Mouse (Mus musculus) kidney, embryonic 15.5 days (tissue): ENCODE measurements around the gene Ralgps1. TPM values are rescaled to one million over a fixed set of nuclear protein-coding genes. Genes with fewer than 3 reads are reported as not detected.
"Not testable (repeated sequence)": the region's sequence is repeated elsewhere in the genome, so short reads cannot be mapped to it uniquely, and the experiment has no call there.

ENCODE experiments used
- ATAC-seq: fragments of 200-750 bp; cut with Nextera tagmentation; replicated peaks from 2 replicates; pipeline ENCODE4 v1.8.0; 2017; ENCODE audit warnings: moderate TSS enrichment; ENCODE audit not compliant: low FRiP score
- H3K27ac ChIP-seq: fragments of 300-500 bp; sonication (generic); 2 replicates; pipeline ENCODE4 v1.5.1; 2015; ENCODE audit warnings: mild to moderate bottlenecking, inconsistent platforms
- H3K27me3 ChIP-seq: fragments of 300-500 bp; sonication (generic); 2 replicates; pipeline ENCODE4 v1.6.1; 2015; ENCODE audit warnings: inconsistent platforms
- H3K36me3 ChIP-seq: fragments of 300-500 bp; sonication (generic); 2 replicates; pipeline ENCODE4 v1.6.1; 2015; ENCODE audit warnings: inconsistent platforms
- H3K4me1 ChIP-seq: fragments of 300-500 bp; sonication (generic); 2 replicates; pipeline ENCODE4 v1.6.1; 2015; ENCODE audit warnings: inconsistent platforms
- H3K4me2 ChIP-seq: fragments of 300-500 bp; sonication (generic); 2 replicates; pipeline ENCODE4 v1.6.1; 2015; ENCODE audit warnings: moderate library complexity, mild to moderate bottlenecking, inconsistent platforms
- H3K4me3 ChIP-seq: fragments of 300-500 bp; sonication (generic); replicated peaks from 2 replicates; pipeline ENCODE4 v1.5.1; 2015; ENCODE audit warnings: mild to moderate bottlenecking, inconsistent platforms
- H3K9ac ChIP-seq: fragments of 300-500 bp; sonication (generic); 2 replicates; pipeline ENCODE4 v1.6.1; 2015; ENCODE audit warnings: mild to moderate bottlenecking, inconsistent platforms
- H3K9me3 ChIP-seq: fragments of 300-500 bp; sonication (generic); replicated peaks from 2 replicates; pipeline ENCODE4 v1.6.1; 2016; ENCODE audit warnings: inconsistent platforms
- WGBS: fragments of 180-500 bp; shearing (Covaris S2); methylation state at CpG from one replicate; pipeline ENCODE4 v1.1.7; 2015; ENCODE audit warnings: mixed read lengths; 5-methylcytosine and 5-hydroxymethylcytosine counted together
- polyA plus RNA-seq: library from polyadenylated mRNA; unstranded; fragments of >200 nt; fragmentation: Nextera tagmentation; extraction: Ambion mirVana; gene quantifications from 2 replicates; pipeline ENCODE4 v1.2.1, GENCODE M21; 2015

Ralgps1 gene
- polyA plus RNA-seq, 1 experiment from 2014 or later, result 5.5 TPM

DNA sequence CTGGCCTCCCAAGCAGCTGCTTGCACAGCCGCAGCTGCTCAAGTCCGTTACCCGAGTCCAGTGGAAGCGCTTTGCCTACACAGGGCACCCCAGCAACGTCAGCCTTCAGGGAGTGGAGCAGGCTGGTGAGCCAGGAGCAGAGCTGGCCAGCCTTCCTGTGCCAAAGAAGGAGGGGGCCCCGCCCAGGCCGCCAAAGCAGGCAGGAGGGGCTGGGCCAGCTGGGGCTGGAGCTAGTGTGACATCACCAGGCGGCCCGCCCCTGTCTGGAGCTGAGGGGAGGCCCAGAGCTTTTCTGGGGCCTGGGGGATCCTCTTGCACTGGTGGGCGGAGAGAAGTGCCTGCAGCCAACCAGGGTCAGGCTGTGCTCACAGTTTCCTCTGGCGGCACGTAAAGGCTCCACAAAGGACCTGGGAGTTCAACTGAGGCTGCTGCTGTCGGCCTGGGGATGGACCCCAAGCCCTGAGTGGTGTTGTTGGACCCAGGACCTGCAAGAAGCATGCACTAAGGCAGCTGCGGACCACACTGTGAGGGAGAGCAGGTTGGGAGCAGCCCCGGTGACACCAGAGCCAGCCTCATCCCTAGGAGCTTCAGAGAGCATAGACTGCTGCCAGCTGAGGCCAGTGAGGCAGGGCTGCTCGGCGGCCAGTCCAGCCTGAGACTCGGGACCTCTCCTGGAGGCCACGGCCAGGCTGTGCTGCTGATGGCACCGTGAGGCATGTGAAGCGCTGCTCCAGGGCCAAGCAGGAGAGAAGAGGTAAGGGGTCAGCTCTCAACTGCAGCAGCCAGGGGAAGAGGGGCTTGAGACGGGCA is 155.4 kb downstream of the Ralgps1 start, which contains the start of gene Angptl2:
TSS of gene Angptl2 (plus strand) at position 370 of the 810 bp plus-strand sequence.
- Histone ChIP-seq H3K4me1 (peaks cover 64% of the 10 kb centered on the region), H3K27ac (peak within 1 kb of the TSS; percentile 95), H3K9ac (peak within 1 kb of the TSS; percentile 68), H3K4me2 (peak within 1 kb of the TSS; percentile 88), H3K4me3 (peak within 1 kb of the TSS; percentile 60), H3K9me3 (no peaks in the 10 kb centered on the region), H3K36me3 (no peaks in the 10 kb centered on the region), H3K27me3 (no peaks in the 10 kb centered on the region)
- peak; percentile 96 for ATAC-seq
- WGBS, result under 1% methylated on average over 22 of the region's 22 CpGs

DNA sequence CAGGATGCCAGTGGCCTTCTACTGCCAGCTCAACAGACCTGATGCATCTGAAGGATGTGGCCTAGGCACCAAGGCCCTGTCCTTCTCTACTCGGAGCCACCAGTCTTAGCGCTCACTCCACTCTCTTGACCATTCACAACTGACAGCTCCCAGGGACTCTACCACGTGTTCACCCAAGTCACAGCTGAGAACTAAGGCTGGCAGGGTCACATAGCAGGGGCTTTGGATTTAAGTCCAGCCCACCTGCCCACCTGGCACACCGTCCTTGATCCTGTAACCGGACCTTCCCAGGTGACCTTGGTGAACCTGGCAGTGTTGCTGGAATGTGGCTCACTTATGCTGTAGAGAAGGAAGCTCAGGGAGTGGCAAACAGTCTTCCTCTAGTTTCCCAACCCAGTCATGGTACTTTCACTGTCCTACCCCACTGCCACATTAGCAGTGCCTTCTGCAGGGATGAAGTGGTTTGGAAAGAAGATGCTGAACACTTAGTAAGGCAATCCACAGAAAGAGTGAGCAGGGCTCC is 156.0 kb downstream of the Ralgps1 start:
- no peak; the same call in 1 of the 2 replicates for ATAC-seq
- H3K9ac ChIP-seq, result peak overlapping the region; percentile 46; the same call in 1 of the 2 replicates
- no peaks in the 10 kb centered on the region for H3K9me3 ChIP-seq
- peaks cover 62% of the 10 kb centered on the region for H3K4me1 ChIP-seq
- peak overlapping the region; percentile 60 for H3K4me3 ChIP-seq
- peak overlapping the region; percentile 95 for H3K27ac ChIP-seq
- peak overlapping the region; percentile 88 for H3K4me2 ChIP-seq
- H3K36me3 ChIP-seq, result no peaks in the 10 kb centered on the region
- 45% methylated on average over 5 of the region's 5 CpGs for WGBS
- H3K27me3 ChIP-seq, result no peaks in the 10 kb centered on the region

DNA sequence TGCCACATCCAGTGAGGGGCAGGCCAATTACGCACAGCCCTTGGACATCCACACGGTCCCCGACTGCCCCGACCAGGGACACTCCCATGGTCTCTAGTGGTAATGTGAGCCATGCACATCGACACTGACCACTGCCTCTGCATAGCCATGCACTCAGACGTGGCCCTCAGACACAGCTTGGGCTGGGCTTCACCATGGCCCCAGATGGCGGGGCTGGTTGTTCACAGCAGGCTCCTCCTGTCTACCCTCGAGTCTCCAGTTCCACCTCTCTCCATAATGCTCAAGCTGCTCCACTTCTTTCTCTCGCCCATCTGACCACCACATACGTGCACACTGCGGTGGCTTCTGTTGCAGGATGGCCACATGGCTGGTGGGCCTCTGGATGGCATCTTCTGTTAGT is 160.0 kb downstream of the Ralgps1 start:
- not testable (repeated sequence) for H3K4me3 ChIP-seq, H3K27ac ChIP-seq, ATAC-seq, H3K27me3 ChIP-seq, H3K36me3 ChIP-seq, H3K4me2 ChIP-seq, H3K9ac ChIP-seq, H3K9me3 ChIP-seq
- WGBS, result 61% methylated on average over 11 of the region's 11 CpGs
- peaks cover 46% of the 10 kb centered on the region for H3K4me1 ChIP-seq

DNA sequence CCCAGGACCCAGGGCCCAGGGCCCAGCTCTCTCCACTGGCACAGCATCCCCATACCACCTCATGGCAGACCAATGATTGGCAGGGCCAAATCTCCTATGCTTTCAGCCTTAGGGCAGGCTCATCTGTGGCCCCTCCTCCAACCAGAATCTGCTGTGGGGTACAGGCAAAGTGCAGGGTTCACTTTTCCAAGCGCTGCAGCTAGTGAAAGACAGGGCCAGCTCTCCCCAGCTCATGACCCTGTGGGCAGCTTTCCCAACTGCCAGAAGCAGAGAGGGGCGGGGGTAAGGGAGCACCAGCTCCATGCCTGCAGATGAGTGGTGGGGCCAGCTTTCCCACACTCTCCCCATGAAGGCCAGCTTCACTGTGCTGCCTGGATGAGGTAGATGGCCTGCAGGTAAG is 160.4 kb downstream of the Ralgps1 start:
- no peak overlapping the region for H3K9ac ChIP-seq
- WGBS, result 68% methylated on average over 2 of the region's 2 CpGs
- ATAC-seq, result no peak

DNA sequence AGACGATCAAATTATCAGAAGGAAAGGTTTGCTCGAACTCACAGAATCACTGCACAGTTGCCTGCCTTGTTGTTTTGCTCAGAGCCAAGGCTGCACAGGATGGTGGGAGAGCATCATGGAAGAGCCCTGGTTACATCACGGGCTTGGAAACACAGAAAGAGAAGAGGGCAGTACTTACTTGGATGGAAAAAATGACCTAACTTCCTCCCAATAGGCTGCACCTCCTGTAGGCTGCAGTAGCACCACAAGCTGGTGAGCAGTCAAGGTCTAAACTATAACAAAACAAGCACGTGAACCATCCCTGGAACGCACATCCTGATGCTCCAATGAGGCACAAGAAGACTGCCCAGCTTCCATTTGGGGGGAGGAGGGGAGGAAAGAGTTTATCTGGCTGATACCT is 163.2 kb downstream of the Ralgps1 start:
- Histone ChIP-seq H3K4me1 (peaks cover 54% of the 10 kb centered on the region), H3K4me2 (no peak overlapping the region), H3K36me3 (no peaks in the 10 kb centered on the region), H3K27me3 (no peaks in the 10 kb centered on the region), H3K9me3 (no peaks in the 10 kb centered on the region), H3K27ac (0 out of 2 replicates have a peak overlapping the region, but pooled peaks have one; percentile 81), H3K4me3 (no peak overlapping the region), H3K9ac (no peak overlapping the region)
- ATAC-seq, result no peak
- WGBS, result 76% methylated on average over 5 of the region's 5 CpGs

More for the DNA sequence above, 160.4 kb downstream of the Ralgps1 start:
- H3K4me2 ChIP-seq, result no peak overlapping the region
- H3K9me3 ChIP-seq, result no peaks in the 10 kb centered on the region
- H3K27ac ChIP-seq, result no peak overlapping the region
- no peak overlapping the region for H3K4me3 ChIP-seq
- no peaks in the 10 kb centered on the region for H3K27me3 ChIP-seq
- H3K36me3 ChIP-seq, result no peaks in the 10 kb centered on the region
- peaks cover 46% of the 10 kb centered on the region for H3K4me1 ChIP-seq

DNA sequence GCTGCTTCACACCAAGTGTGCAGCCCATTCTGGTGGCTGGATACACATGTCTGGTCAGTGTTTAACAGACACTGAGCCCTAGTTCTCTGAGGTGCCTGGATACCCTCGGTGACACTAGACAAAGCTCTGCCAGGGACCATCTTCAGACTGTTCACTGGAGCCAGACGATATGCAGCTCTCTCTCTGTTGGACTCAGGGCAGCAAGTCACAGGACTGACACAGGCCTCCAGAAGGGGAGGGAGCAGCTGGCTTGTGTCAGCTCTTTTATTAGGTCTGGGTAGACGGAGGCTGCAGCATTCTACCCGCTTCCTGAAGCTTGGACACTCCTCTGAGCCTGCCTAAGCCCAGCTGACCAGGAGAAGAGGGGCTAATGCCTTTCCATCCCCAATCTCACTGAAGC is 164.2 kb downstream of the Ralgps1 start:
- H3K4me3 ChIP-seq, result no peak overlapping the region
- no peaks in the 10 kb centered on the region for H3K27me3 ChIP-seq
- H3K9ac ChIP-seq, result 0 out of 2 replicates have a peak overlapping the region, but pooled peaks have one; percentile 17
- H3K36me3 ChIP-seq, result no peaks in the 10 kb centered on the region
- no peak overlapping the region for H3K4me2 ChIP-seq
- H3K4me1 ChIP-seq, result peaks cover 56% of the 10 kb centered on the region
- H3K27ac ChIP-seq, result peak overlapping the region; percentile 81
- H3K9me3 ChIP-seq, result no peaks in the 10 kb centered on the region
- peak; percentile 79 for ATAC-seq
- WGBS, result 19% methylated on average over 4 of the region's 4 CpGs

DNA sequence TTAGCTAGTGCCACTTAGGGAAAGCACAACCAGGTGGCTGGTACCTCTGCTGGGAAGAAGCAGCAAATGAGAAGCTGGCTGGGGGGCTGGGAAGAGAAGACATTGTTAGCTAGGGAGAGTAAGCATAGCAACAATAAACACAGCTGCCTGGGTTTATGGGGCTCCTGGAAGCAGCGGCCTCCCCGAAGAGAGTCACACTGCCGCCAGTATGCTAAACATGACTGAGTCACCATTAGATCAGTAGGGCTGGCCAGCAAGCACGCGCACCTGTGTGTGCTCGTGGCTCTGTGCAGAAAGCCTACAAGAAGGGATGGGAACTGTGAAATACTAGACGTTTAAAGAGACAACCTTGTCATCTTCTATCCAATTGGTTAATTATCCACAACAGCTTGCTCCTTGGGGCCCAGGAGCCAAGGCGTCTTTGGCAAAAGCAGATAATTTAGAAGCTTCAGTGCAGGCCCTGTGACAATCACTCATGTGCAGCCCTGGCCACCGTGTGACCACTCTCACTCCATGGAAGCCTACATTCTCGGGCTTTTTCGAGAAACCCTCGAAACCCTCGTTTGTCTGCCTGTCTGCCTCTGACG is 165.3 kb downstream of the Ralgps1 start:
- no peaks in the 10 kb centered on the region for H3K36me3 ChIP-seq
- H3K4me3 ChIP-seq, result no peak overlapping the region
- peak; percentile 49; the same call in 1 of the 2 replicates for ATAC-seq
- H3K4me1 ChIP-seq, result peaks cover 58% of the 10 kb centered on the region
- no peaks in the 10 kb centered on the region for H3K9me3 ChIP-seq
- 21% methylated on average over 14 of the region's 14 CpGs for WGBS
- no peaks in the 10 kb centered on the region for H3K27me3 ChIP-seq
- no peak overlapping the region for H3K4me2 ChIP-seq
- no peak overlapping the region for H3K9ac ChIP-seq
- H3K27ac ChIP-seq, result peak overlapping the region; percentile 81

DNA sequence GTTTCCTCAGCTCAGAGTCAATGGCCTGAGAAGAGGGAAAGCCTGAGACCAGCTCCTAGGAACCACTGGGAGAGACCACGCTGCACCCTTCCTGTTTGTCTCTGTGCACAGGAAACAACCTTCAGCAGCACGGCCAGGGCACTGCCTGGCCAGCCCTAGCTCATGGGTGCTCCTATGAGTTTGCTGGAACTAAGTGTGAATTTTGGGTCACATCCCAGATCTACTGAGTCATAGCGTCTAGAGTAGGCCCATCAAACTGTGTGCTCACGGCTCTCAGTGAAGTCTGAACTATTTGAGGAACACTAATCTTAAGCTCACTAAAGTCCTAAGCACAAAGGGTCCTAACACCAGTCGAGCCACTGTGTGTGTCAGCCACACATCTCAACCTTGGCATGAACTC is 166.3 kb downstream of the Ralgps1 start:
- no peak for ATAC-seq
- no peaks in the 10 kb centered on the region for H3K9me3 ChIP-seq
- H3K27ac ChIP-seq, result no peak overlapping the region
- H3K4me1 ChIP-seq, result peaks cover 63% of the 10 kb centered on the region
- H3K27me3 ChIP-seq, result no peaks in the 10 kb centered on the region
- 80% methylated on average over 5 of the region's 5 CpGs for WGBS
- no peak overlapping the region for H3K9ac ChIP-seq
- no peak overlapping the region for H3K4me3 ChIP-seq
- no peak overlapping the region for H3K4me2 ChIP-seq
- no peaks in the 10 kb centered on the region for H3K36me3 ChIP-seq

DNA sequence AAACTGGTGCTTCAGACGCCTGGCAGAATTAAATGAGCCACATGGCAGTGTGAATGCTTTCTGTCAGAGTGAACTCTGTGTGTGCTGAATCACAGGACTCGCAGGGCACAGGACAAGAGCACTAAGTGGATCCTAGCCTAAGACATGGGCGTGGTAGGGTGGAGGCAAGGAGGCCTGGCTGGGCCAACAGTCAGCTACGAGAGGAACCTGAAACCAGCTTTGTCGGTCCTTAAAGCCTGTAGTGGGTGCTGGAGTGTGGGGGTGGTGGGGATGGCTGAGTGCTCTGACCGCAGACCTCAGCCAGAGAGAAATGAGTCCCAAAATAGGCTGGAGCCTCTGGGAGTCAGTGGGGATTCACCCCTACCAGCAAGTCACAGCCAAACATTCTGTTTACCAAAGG is 168.0 kb downstream of the Ralgps1 start:
- peaks cover 63% of the 10 kb centered on the region for H3K4me1 ChIP-seq
- 38% methylated on average over 6 of the region's 6 CpGs for WGBS
- ATAC-seq, result no peak

DNA sequence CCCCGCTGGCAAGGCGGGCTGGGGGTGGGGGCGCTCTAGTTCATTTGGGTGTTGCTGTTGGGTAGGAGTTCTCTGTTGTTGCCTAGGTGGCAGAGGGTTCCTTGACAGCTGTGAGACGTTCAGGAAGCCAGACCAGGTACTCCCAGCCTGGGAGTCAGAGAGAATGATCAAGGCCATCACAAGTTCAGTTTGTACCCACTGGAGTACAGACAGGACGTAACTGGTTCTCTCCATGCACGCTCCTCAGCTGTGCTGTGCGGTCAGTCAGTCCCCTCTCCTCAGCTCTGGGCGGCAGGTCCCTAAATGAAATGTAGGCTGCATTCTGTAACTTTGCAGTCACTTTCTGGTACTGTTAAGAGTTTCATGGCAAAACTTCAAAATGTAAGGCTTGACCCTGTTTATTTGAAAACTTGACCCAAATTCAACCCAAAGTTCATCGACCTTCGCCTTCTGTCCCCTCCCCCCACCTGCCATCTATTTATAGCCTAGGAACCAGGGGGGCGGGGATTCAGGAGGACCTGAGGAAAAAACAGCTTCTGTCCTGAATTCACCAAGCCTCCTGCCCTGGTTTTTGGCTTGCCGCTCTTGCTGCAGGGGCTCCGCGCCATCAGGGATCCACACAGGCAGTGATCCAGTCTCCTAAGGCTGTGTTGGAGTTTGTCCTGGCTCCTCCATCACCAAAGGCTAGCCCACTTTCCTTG is 170.8 kb downstream of the Ralgps1 start:
- H3K27me3 ChIP-seq, result no peaks in the 10 kb centered on the region
- H3K4me2 ChIP-seq, result no peak overlapping the region
- WGBS, result 66% methylated on average over 14 of the region's 14 CpGs
- no peak overlapping the region for H3K4me3 ChIP-seq
- H3K9me3 ChIP-seq, result no peaks in the 10 kb centered on the region
- H3K27ac ChIP-seq, result no peak overlapping the region
- peaks cover 35% of the 10 kb centered on the region for H3K4me1 ChIP-seq
- no peak for ATAC-seq
- H3K9ac ChIP-seq, result no peak overlapping the region
- H3K36me3 ChIP-seq, result no peaks in the 10 kb centered on the region

More for the DNA sequence above, 168.0 kb downstream of the Ralgps1 start:
- Histone ChIP-seq H3K4me2 (no peak overlapping the region), H3K4me3 (no peak overlapping the region), H3K36me3 (no peaks in the 10 kb centered on the region), H3K9me3 (no peaks in the 10 kb centered on the region), H3K9ac (no peak overlapping the region), H3K27me3 (no peaks in the 10 kb centered on the region), H3K27ac (no peak overlapping the region)

DNA sequence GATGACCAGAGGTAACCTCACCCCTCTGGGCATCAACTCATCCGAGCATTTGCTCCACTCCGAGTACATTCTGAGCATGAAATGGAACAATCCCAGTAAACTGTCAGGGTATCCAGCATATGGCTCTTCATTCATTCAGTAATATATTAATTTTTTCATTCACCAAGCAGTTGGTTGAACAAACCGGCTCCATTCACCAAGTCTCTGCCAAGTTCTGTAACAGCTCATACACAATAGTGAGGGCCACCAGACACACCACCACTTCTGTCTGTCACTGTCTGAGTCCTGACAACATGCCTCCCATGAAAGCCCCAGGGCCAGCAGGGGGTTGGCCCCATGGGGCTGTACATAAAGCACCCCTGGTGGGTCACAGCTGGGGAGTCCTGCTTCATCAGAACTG is 181.3 kb downstream of the Ralgps1 start:
- H3K9ac ChIP-seq, result no peak overlapping the region
- WGBS, result 92% methylated on average over 3 of the region's 3 CpGs
- no peaks in the 10 kb centered on the region for H3K27me3 ChIP-seq
- H3K4me3 ChIP-seq, result no peak overlapping the region
- no peak overlapping the region for H3K27ac ChIP-seq
- no peaks in the 10 kb centered on the region for H3K9me3 ChIP-seq
- ATAC-seq, result no peak
- H3K36me3 ChIP-seq, result no peaks in the 10 kb centered on the region
- H3K4me2 ChIP-seq, result no peak overlapping the region
- H3K4me1 ChIP-seq, result peaks cover 31% of the 10 kb centered on the region
